Mouse (Mus musculus) intestine, embryonic 15.5 days (tissue): Measurements from ENCODE around the gene Qrich1. TPM values are rescaled to one million over a fixed set of nuclear protein-coding genes. Genes with fewer than 3 reads are reported as not detected.
"Not testable (repeated sequence)": the region's sequence is repeated elsewhere in the genome, so short reads cannot be mapped to it uniquely, and the experiment has no call there.

Experiments
- ATAC-seq: fragments of 200-750 bp; cut with Nextera tagmentation; 2 replicates; pipeline ENCODE4 v1.8.0; 2017; ENCODE audit warnings: moderate TSS enrichment, moderate library complexity
- H3K27ac ChIP-seq: fragments of 300-500 bp; sonication (generic); 2 replicates; pipeline ENCODE4 v1.5.1; 2015; ENCODE audit warnings: mild to moderate bottlenecking, inconsistent platforms
- H3K27me3 ChIP-seq: fragments of 300-500 bp; sonication (generic); replicated peaks from 2 replicates; pipeline ENCODE4 v1.6.1; 2015; ENCODE audit warnings: inconsistent platforms
- H3K36me3 ChIP-seq: fragments of 300-500 bp; sonication (generic); 2 replicates; pipeline ENCODE4 v1.6.1; 2015; ENCODE audit warnings: inconsistent platforms
- H3K4me1 ChIP-seq: fragments of 300-500 bp; sonication (generic); replicated peaks from 2 replicates; pipeline ENCODE4 v1.6.1; 2015; ENCODE audit warnings: inconsistent platforms
- H3K4me2 ChIP-seq: fragments of 300-500 bp; sonication (generic); replicated peaks from 2 replicates; pipeline ENCODE4 v1.6.1; 2015; ENCODE audit warnings: mild to moderate bottlenecking, inconsistent platforms
- H3K4me3 ChIP-seq: fragments of 300-500 bp; sonication (generic); replicated peaks from 2 replicates; pipeline ENCODE4 v1.5.1; 2015; ENCODE audit warnings: inconsistent platforms
- H3K9ac ChIP-seq: fragments of 300-500 bp; sonication (generic); 2 replicates; pipeline ENCODE4 v1.6.1; 2015; ENCODE audit warnings: inconsistent platforms
- H3K9me3 ChIP-seq: fragments of 300-500 bp; sonication (generic); 2 replicates; pipeline ENCODE4 v1.6.1; 2016; ENCODE audit warnings: inconsistent platforms
- WGBS: fragments of 180-500 bp; shearing (Covaris S2); methylation state at CpG from one replicate; pipeline ENCODE4 v1.1.7; 2015; 5-methylcytosine and 5-hydroxymethylcytosine counted together
- polyA plus RNA-seq: library from polyadenylated mRNA; unstranded; fragments of >200 nt; fragmentation: Nextera tagmentation; extraction: Ambion mirVana; gene quantifications from 2 replicates; pipeline ENCODE4 v1.2.1, GENCODE M21; 2015

The Qrich1 gene
- polyA plus RNA-seq, 1 experiment from 2014 or later, result 102 TPM

GRCm38 (mm10) chr9:108579344-108579690 lies 62.7 kb downstream of the Qrich1 start:
- Histone ChIP-seq H3K9ac (peak overlapping the region; percentile 83), H3K27ac (peak overlapping the region; percentile 92), H3K9me3 (no peaks in the 10 kb centered on the region), H3K36me3 (peaks cover 9% of the 10 kb centered on the region; the same call in 1 of the 2 replicates), H3K4me2 (peak overlapping the region; percentile 80), H3K4me1 (peaks cover 21% of the 10 kb centered on the region), H3K27me3 (no peaks in the 10 kb centered on the region), H3K4me3 (peak overlapping the region; percentile 72; the same call in 1 of the 2 replicates)
- 48% methylated on average over 5 of the region's 5 CpGs for WGBS
- ATAC-seq, result no peak; the same call in 1 of the 2 replicates

DNA sequence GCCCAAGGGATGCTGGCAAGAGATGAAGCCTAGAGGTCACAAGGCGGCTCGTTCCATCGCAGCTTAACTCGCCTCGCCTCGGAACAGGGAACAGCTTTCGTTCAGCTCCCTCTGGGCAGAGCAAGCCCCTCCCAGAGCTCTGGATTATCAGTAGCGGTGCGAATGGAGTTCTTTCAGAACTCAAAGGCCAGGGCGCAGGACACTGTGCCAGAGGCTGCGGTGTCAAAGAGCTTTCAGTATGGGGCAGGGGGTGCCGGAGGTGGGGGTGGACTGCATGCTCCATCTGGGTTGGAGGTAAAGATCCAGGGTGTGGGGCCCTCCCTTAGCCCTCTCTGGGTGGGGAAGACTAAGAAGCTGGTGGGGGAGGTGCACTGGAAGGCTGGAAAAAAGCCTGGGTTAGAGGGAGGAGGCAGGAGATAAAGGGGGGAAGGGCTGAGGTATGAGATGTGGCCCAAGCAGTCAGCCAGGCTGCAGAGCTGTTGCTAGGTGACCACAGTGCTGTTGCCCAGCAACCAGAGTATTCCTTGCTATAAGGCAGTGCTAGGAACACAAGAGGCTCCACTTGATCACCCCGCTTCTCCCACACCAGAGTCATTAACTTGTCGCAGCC lies 71.1 kb downstream of the Qrich1 start:
- 10% methylated on average over 14 of the region's 14 CpGs for WGBS
- peak; percentile 93 for ATAC-seq
- peaks cover 22% of the 10 kb centered on the region for H3K4me1 ChIP-seq
- peak overlapping the region; percentile 52 for H3K4me2 ChIP-seq
- H3K36me3 ChIP-seq, result no peaks in the 10 kb centered on the region
- 0 out of 2 replicates have a peak overlapping the region, but pooled peaks have one; percentile 4 for H3K4me3 ChIP-seq
- no peaks in the 10 kb centered on the region for H3K9me3 ChIP-seq
- peak overlapping the region; percentile 68 for H3K27ac ChIP-seq
- H3K9ac ChIP-seq, result no peak overlapping the region; the same call in 1 of the 2 replicates
- no peaks in the 10 kb centered on the region for H3K27me3 ChIP-seq

GRCm38 (mm10) chr9:108589229-108589628 lies 72.6 kb downstream of the Qrich1 start:
- Histone ChIP-seq H3K27ac (no peak overlapping the region), H3K36me3 (no peaks in the 10 kb centered on the region)
- 60% methylated on average over 5 of the region's 5 CpGs for WGBS

DNA sequence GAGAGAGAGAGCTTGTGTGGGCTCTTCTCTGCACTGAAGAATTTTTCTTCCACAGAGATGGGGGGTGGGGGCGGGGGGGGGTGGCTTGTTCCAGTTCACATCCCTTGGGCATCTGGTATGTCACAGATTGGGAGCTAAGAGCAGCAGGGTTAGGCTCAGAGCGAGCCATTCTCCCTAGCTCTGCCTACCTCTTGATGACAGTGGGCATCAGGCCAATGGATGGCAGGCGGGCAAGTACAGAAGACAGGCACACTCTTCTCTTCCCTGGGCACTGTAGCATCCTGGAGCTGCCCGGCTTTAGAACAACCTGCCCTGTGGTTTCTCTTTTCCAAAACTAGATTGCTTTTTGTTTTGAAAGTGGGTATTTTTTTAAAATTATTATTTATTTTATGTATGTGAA lies 74.9 kb downstream of the Qrich1 start:
- Histone ChIP-seq H3K4me1 (peaks cover 22% of the 10 kb centered on the region), H3K27ac (no peak overlapping the region), H3K36me3 (no peaks in the 10 kb centered on the region), H3K4me3 (no peak overlapping the region), H3K9ac (no peak overlapping the region), H3K27me3 (no peaks in the 10 kb centered on the region), H3K9me3 (no peaks in the 10 kb centered on the region), H3K4me2 (no peak overlapping the region)
- no peak for ATAC-seq
- 88% methylated on average over 4 of the region's 4 CpGs for WGBS

More at GRCm38 (mm10) chr9:108589229-108589628, 72.6 kb downstream of the Qrich1 start:
- Histone ChIP-seq H3K4me1 (peaks cover 22% of the 10 kb centered on the region), H3K9me3 (no peaks in the 10 kb centered on the region), H3K9ac (no peak overlapping the region), H3K27me3 (no peaks in the 10 kb centered on the region), H3K4me2 (no peak overlapping the region), H3K4me3 (no peak overlapping the region)
- no peak for ATAC-seq

DNA sequence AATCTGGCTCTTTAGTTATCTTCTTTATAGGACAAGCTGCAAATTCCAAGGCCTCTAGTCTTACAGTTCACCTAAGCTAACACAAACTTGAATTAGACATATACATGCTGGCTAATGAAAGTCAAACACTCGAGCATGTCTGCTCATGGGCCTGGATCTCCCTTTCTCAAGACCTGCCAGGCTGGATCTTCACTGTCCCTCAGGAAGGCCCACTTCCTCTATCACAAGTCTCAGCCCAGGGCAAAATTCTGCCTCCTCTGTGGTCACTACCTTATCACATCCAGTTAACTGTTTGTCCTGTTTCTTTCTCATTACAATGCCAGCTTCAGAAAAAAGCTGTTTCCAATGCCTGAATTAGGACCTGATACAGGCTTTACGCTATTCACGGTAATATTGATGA lies 77.7 kb downstream of the Qrich1 start:
- WGBS, result 77% methylated on average over 3 of the region's 3 CpGs
- ATAC-seq, result no peak

DNA sequence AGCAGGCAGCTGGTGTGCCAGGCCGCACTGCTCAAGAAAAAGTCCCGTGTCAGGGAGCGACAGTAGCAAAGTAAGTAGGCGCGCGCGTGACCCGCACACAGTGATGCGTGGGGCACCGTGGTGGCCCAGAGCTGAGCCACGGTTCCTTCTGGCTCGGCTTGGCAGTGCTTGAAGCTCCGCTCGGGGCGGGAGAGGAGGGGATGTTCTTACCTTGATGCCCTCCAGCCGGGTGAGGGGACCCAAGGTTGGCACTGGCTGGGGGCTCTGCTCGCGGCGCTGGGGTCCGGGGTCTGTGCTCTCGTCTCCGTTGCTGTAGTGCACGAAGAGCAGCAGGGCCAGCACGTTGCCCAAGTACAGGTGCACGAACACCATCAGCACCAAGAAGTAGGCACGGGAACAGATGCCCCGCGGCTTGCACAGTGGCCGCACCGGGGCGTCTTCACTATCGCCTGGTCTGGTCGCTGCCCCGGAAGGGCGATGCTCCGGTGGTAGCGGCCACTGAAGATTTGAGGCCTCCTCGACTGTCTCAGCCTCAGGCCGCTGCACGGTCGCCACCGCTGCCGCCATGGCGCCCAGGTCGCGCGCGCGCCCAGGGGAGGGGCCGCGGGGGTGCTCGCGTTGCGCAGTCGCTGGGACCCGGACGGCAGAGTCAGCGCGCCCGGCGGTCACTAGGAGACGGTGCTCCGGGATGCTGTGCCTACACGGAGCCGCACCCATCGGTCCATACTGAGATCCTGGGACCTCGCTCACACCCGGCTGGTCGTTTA lies 80.6 kb downstream of the Qrich1 start, which contains the start of gene P4htm:
TSS of gene P4htm (minus strand) at position 670 of the 767 bp plus-strand sequence.
- H3K9me3 ChIP-seq, result no peaks in the 10 kb centered on the region
- H3K27me3 ChIP-seq, result no peaks in the 10 kb centered on the region
- H3K4me3 ChIP-seq, result peak within 1 kb of the TSS; percentile 78
- peak within 1 kb of the TSS; percentile 83 for H3K4me2 ChIP-seq
- H3K27ac ChIP-seq, result no peak within 1 kb of the TSS
- peak within 1 kb of the TSS; percentile 62 for H3K9ac ChIP-seq
- peaks cover 6% of the 10 kb centered on the region; the same call in 1 of the 2 replicates for H3K4me1 ChIP-seq
- WGBS, result 2% methylated on average over 68 of the region's 69 CpGs
- ATAC-seq, result peak; percentile 73
- no peaks in the 10 kb centered on the region for H3K36me3 ChIP-seq

More for the DNA sequence above, 77.7 kb downstream of the Qrich1 start:
- peaks cover 6% of the 10 kb centered on the region; the same call in 1 of the 2 replicates for H3K4me1 ChIP-seq
- H3K4me2 ChIP-seq, result no peak overlapping the region
- H3K27ac ChIP-seq, result no peak overlapping the region
- no peak overlapping the region for H3K9ac ChIP-seq
- no peaks in the 10 kb centered on the region for H3K36me3 ChIP-seq
- no peaks in the 10 kb centered on the region for H3K9me3 ChIP-seq
- H3K4me3 ChIP-seq, result no peak overlapping the region
- H3K27me3 ChIP-seq, result no peaks in the 10 kb centered on the region

DNA sequence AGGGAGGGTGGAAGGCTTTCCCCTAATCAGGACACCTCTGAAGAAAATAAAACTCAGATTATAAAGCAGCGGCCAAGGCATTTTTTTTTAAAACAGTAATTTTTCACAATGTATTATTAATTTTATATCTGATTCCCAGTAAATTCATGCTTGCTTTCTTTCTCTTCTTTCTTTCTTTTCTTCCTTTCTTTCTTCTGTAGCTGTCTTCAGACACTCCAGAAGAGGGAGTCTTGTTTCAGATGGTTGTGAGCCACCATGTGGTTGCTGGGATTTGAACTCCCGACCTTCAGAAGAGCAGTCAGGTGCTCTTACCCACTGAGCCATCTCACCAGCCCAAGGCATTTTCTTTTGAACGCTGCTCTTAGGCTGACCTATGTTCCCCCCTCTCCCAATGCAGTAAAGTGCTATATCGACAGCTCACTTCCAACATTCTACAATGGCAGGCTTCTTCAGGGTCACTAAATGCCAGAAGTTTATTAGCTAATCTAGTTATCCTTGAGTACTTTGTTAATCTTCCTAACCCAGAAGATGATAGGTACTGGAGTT lies 82.5 kb downstream of the Qrich1 start:
- Histone ChIP-seq H3K4me1 (peaks cover 6% of the 10 kb centered on the region; the same call in 1 of the 2 replicates), H3K36me3 (peaks cover 13% of the 10 kb centered on the region), H3K27ac (no peak overlapping the region), H3K4me3 (no peak overlapping the region), H3K9ac (no peak overlapping the region), H3K9me3 (no peaks in the 10 kb centered on the region), H3K27me3 (no peaks in the 10 kb centered on the region), H3K4me2 (no peak overlapping the region)
- ATAC-seq, result no peak
- WGBS, result 81% methylated on average over 4 of the region's 4 CpGs

GRCm38 (mm10) chr9:108600011-108600410 lies 83.4 kb downstream of the Qrich1 start:
- Histone ChIP-seq H3K9me3 (no peaks in the 10 kb centered on the region), H3K4me1 (peaks cover 6% of the 10 kb centered on the region; the same call in 1 of the 2 replicates), H3K9ac (no peak overlapping the region), H3K4me2 (no peak overlapping the region), H3K36me3 (peaks cover 19% of the 10 kb centered on the region), H3K27me3 (no peaks in the 10 kb centered on the region), H3K27ac (no peak overlapping the region), H3K4me3 (no peak overlapping the region)
- no peak for ATAC-seq
- 32% methylated on average over 2 of the region's 2 CpGs for WGBS

- H3K9ac ChIP-seq, result no peak overlapping the region
- H3K36me3 ChIP-seq, result peaks cover 33% of the 10 kb centered on the region
- 57% methylated on average over 4 of the region's 4 CpGs for WGBS
- no peaks in the 10 kb centered on the region for H3K27me3 ChIP-seq
- ATAC-seq, result 0 out of 2 replicates have a peak, but pooled peaks have one; percentile 27
- H3K27ac ChIP-seq, result no peak overlapping the region
- H3K9me3 ChIP-seq, result no peaks in the 10 kb centered on the region
- no peak overlapping the region for H3K4me3 ChIP-seq
- no peak overlapping the region for H3K4me2 ChIP-seq
- H3K4me1 ChIP-seq, result peaks cover 2% of the 10 kb centered on the region; the same call in 1 of the 2 replicates
Measured at GRCm38 (mm10) chr9:108601986-108602385, 85.4 kb downstream of the Qrich1 start.

GRCm38 (mm10) chr9:108607929-108608328 lies 91.3 kb downstream of the Qrich1 start:
- peaks cover 62% of the 10 kb centered on the region for H3K36me3 ChIP-seq
- H3K9me3 ChIP-seq, H3K27ac ChIP-seq, ATAC-seq, H3K4me1 ChIP-seq, H3K9ac ChIP-seq, H3K27me3 ChIP-seq, H3K4me2 ChIP-seq, H3K4me3 ChIP-seq: not testable (repeated sequence)
- 74% methylated on average over 5 of the region's 5 CpGs for WGBS

DNA sequence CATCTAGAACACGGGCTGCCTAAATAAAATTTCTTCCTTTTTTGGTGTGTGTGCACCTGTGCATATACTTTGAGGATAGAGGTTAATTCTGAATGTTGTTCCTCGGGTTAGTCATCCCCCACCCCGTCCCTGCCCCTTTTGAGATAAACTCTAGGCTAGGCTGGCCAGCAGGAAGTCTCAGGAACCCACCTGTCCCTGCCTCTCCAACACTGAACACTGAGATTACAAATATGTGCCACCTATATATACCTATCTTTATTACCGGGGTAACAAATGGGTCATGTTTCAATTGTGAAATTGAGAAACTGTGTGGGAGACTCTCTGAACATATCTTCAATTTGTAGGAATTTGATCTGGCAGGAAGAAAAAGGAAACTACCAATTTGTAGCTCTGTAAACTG lies 92.3 kb downstream of the Qrich1 start:
- H3K4me1 ChIP-seq, result 0 out of 2 replicates have a peak, but pooled peaks cover 4% of the 10 kb centered on the region
- H3K9me3 ChIP-seq, result no peaks in the 10 kb centered on the region
- H3K4me3 ChIP-seq, result no peak overlapping the region
- no peak overlapping the region for H3K4me2 ChIP-seq
- H3K9ac ChIP-seq, result no peak overlapping the region
- no peaks in the 10 kb centered on the region for H3K27me3 ChIP-seq
- no peak overlapping the region for H3K27ac ChIP-seq
- peaks cover 59% of the 10 kb centered on the region for H3K36me3 ChIP-seq
- ATAC-seq, result peak; percentile 74
- WGBS, result 75% methylated on average over 4 of the region's 4 CpGs
